Mouse (Mus musculus) heart, postnatal 0 days (tissue): ENCODE results near the gene Pcca. TPM values are rescaled to one million over a fixed set of nuclear protein-coding genes. Genes with fewer than 3 reads are reported as not detected.

ENCODE experiments used
- ATAC-seq: fragments of 200-750 bp; cut with Nextera tagmentation; 2 replicates; pipeline ENCODE4 v1.8.0; 2017; ENCODE audit warnings: low read depth, moderate number of reproducible peaks, moderate library complexity; ENCODE audit not compliant: insufficient read depth
- DNase-seq: peaks from one replicate; pipeline ENCODE4 v3.0.0-alpha.2; 2016; ENCODE audit warnings: low spot score
- H3K27ac ChIP-seq: fragments of 300-500 bp; sonication (generic); 2 replicates; pipeline ENCODE4 v1.5.1; 2014; ENCODE audit warnings: low read depth, mild to moderate bottlenecking
- H3K27me3 ChIP-seq: fragments of 300-500 bp; sonication (generic); 2 replicates; pipeline ENCODE4 v1.6.1; 2014; ENCODE audit warnings: low read length, mixed read lengths; ENCODE audit not compliant: control insufficient read depth, insufficient read depth
- H3K36me3 ChIP-seq: fragments of 300-500 bp; sonication (generic); replicated peaks from 2 replicates; pipeline ENCODE4 v1.6.1; 2014; ENCODE audit warnings: low read length, mixed read lengths; ENCODE audit not compliant: control insufficient read depth, insufficient read depth
- H3K4me1 ChIP-seq: fragments of 300-500 bp; sonication (generic); 2 replicates; pipeline ENCODE4 v1.6.1; 2014; ENCODE audit warnings: antibody characterized with exemption; ENCODE audit not compliant: control insufficient read depth, insufficient read depth
- H3K4me2 ChIP-seq: fragments of 300-500 bp; sonication (generic); 2 replicates; pipeline ENCODE4 v1.6.1; 2014; ENCODE audit warnings: low read depth, mild to moderate bottlenecking, low read length, moderate library complexity
- H3K4me3 ChIP-seq: fragments of 300-500 bp; sonication (generic); 2 replicates; pipeline ENCODE4 v1.5.1; 2014; ENCODE audit warnings: low read depth, low read length
- H3K9ac ChIP-seq: fragments of 300-500 bp; sonication (generic); replicated peaks from 2 replicates; pipeline ENCODE4 v1.6.1; 2014; ENCODE audit warnings: low read depth, low read length, mixed read lengths
- H3K9me3 ChIP-seq: fragments of 300-500 bp; sonication (generic); replicated peaks from 2 replicates; pipeline ENCODE4 v1.6.1; 2016; ENCODE audit warnings: low read length; ENCODE audit not compliant: control insufficient read depth
- CTCF ChIP-seq: IDR thresholded peaks from 2 replicates; pipeline ENCODE4 v1.5.1; 2016; ENCODE audit warnings: antibody characterized with exemption, control low read depth, low read depth
- EP300 ChIP-seq: IDR thresholded peaks from 2 replicates; pipeline ENCODE4 v1.6.1; 2016; ENCODE audit warnings: antibody characterized with exemption, low read depth
- WGBS: fragments of 180-500 bp; shearing (Covaris S2); extraction: QIAGEN DNeasy Blood & Tissue Kit; methylation state at CpG from one replicate; pipeline ENCODE4 v1.1.7; 2014; 5-methylcytosine and 5-hydroxymethylcytosine counted together
- polyA plus RNA-seq: library from polyadenylated mRNA; unstranded; fragments of >200 nt; fragmentation: Nextera tagmentation; extraction: Ambion mirVana; gene quantifications from 2 replicates; pipeline ENCODE4 v1.2.1, GENCODE M21; 2015
- total RNA-seq: library from RNA; depleted of rRNA; stranded (reverse); fragments of >200 nt; gene quantifications from 2 replicates; pipeline ENCODE4 v1.2.3, GENCODE M21; 2014; ENCODE audit warnings: low replicate concordance

Gene Pcca
- total and polyA plus RNA-seq, 2 experiments from 2014 or later = 17.0 to 31.2 TPM

DNA sequence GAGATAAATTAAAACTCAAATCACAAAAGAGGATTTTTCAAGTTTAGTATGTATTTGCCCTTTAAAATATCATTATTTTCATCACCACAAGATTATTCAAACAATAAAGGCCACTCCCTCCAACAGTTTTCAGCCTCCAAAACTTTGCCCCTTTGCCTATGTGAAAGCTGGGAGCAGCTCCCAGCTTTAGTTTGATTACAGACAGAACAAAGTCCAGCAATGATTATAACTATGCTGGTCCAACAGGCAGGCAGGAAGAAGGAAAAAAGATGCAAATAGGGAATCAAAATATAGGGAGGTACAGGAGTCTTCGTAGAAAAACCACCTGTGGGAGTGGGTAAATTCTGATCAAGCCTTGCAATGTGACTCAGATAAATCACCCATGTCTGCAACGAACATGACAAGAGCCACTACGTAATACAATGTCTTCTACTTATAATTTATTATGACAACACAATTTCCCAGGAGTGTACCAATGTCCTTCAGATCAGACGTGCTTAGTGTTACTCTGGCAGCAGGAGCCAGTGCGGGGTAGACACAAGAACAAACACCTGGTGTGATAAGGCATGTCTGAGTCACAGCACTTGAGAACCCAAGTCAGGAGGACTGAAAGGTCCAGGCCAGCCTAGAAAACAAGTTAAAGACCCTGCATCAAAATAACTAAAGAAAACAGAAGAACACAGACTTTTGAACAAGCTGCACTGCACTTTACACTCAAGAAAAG lies 375.4 kb downstream of the Pcca start:
- Histone ChIP-seq H3K4me1 (no peaks in the 10 kb centered on the region; the same call in 1 of the 2 replicates), H3K27ac (no peak overlapping the region), H3K9me3 (no peaks in the 10 kb centered on the region; the same call in 1 of the 2 replicates), H3K9ac (no peak overlapping the region), H3K27me3 (no peaks in the 10 kb centered on the region), H3K4me2 (no peak overlapping the region), H3K4me3 (no peak overlapping the region), H3K36me3 (no peaks in the 10 kb centered on the region; the same call in 1 of the 2 replicates)
- TF ChIP-seq CTCF (no peak), EP300 (no peak)
- 58% methylated on average over 5 of the region's 5 CpGs for WGBS
- no peak for ATAC-seq
- no peak for DNase-seq

DNA sequence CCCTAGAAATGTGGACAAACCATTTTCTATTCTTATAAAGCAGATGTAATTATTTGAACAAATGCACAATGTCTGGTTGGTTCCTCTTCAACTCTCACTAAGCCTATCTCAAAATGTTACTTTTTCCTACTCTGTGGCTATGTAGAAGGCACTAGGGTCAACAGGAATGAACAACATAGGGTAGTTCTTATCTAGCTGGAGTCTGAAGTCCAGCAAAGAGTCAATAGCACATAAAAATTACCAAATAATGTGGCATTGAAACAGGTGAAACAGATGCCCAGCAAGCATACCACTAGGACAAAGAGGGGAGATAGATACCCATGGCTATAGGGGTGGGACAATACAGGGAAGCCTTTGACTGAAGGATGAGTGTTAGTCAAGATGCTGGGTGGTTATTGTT lies 377.1 kb downstream of the Pcca start:
- TF ChIP-seq CTCF (no peak), EP300 (no peak)

DNA sequence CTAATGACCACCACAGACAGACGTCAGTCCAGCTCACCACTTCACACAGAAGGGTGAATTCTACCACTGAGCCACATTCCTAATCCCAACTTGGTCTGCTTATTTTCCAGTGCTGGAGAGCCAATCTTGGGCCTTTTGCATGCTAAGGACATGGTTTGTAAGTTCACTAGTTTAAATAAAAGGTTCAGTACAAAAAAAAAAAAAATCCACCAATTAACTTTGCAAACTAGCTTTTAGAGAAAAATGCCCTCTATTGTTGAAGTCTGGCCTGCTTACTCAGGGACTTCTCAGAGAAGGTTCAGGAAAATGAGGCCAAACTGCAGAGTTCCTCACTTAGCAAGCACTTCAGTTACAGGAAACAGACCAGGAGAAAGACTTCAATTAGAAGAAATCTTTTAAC lies 378.0 kb downstream of the Pcca start:
- Histone ChIP-seq H3K9me3 (no peaks in the 10 kb centered on the region; the same call in 1 of the 2 replicates), H3K4me2 (peak overlapping the region; percentile 79), H3K27me3 (no peaks in the 10 kb centered on the region), H3K4me1 (no peaks in the 10 kb centered on the region; the same call in 1 of the 2 replicates), H3K9ac (peak overlapping the region; percentile 65), H3K36me3 (no peaks in the 10 kb centered on the region; the same call in 1 of the 2 replicates), H3K27ac (no peak overlapping the region), H3K4me3 (peak overlapping the region; percentile 81)
- WGBS = 77% methylated on average over 1 of the region's 1 CpGs
- ATAC-seq (no peak), DNase-seq (no peak)
- no peak for TF ChIP-seq EP300
- TF ChIP-seq CTCF = no peak

More for the DNA sequence above, 377.1 kb downstream of the Pcca start:
- Histone ChIP-seq H3K27me3 (no peaks in the 10 kb centered on the region), H3K27ac (no peak overlapping the region), H3K9me3 (no peaks in the 10 kb centered on the region; the same call in 1 of the 2 replicates), H3K4me2 (no peak overlapping the region), H3K4me1 (no peaks in the 10 kb centered on the region; the same call in 1 of the 2 replicates), H3K9ac (no peak overlapping the region), H3K4me3 (no peak overlapping the region), H3K36me3 (no peaks in the 10 kb centered on the region; the same call in 1 of the 2 replicates)
- ATAC-seq = no peak
- no peak for DNase-seq

DNA sequence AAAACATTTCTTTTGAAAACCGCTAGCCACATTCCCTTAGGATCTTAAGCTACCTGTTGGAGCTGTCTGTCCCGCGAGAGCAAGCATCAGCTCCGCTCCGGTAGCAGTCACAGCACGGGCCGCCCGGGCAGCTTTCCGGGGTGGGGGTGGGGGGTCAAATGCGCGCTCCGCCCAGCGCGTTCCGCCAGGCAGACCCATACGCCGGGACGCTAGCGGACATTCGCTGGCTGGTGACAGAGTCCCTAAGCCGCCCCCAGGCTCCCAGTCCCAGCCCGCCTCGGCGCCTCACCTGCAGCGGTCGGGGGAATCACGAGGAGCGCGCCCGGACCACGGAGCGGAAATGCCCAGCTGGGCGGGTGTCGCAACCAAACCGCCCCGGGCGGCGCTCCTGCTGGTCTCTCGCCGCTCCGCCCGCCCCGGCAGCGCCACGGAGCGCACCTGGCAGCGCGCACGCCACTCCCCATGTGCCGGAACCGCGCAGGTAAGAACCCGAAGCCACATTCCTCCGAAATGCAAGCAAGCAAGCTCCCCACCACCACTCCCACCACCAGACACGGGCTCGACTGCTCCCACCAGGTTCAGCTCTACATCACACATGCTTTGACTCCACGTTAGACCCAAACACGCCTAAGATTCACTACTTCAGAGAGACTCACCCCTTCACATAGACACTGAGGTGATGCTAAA lies 378.8 kb downstream of the Pcca start:
- TF ChIP-seq CTCF (no peak), EP300 (no peak)
- Histone ChIP-seq H3K4me3 (peak overlapping the region; percentile 81), H3K36me3 (no peaks in the 10 kb centered on the region; the same call in 1 of the 2 replicates), H3K27me3 (no peaks in the 10 kb centered on the region), H3K27ac (peak overlapping the region; percentile 51; the same call in 1 of the 2 replicates), H3K4me1 (no peaks in the 10 kb centered on the region; the same call in 1 of the 2 replicates), H3K4me2 (peak overlapping the region; percentile 79), H3K9me3 (no peaks in the 10 kb centered on the region; the same call in 1 of the 2 replicates), H3K9ac (peak overlapping the region; percentile 65)
- WGBS = under 1% methylated on average over 56 of the region's 58 CpGs
- DNase-seq (peak; percentile 66), ATAC-seq (peak; percentile 87)

DNA sequence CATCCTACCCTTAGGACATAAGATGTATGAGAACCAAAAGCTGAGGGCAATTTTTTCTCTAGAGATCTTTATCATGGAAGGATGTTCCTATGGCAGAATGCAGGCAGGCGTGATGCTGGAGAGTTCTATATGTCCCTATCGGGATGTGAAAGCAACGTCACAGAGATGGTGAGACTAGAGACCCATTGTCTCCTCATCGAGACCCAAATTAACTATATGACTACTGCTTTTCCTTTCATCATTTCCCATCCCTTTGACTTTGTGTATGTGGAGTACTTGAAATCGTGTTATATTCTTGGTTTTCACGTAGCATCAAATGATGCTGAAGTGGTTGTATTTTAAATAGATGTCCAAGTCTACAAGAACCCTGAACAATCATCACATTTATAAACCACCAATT lies 379.5 kb downstream of the Pcca start, which contains the start of gene Ggact:
TSS of gene Ggact (minus strand) at position 101 of the 400 bp plus-strand sequence.
- DNase-seq = no peak
- peak within 1 kb of the TSS; percentile 51; the same call in 1 of the 2 replicates for H3K27ac ChIP-seq
- H3K36me3 ChIP-seq = no peaks in the 10 kb centered on the region
- TF ChIP-seq CTCF (no peak), EP300 (no peak)
- H3K9me3 ChIP-seq = no peaks in the 10 kb centered on the region
- H3K4me1 ChIP-seq = no peaks in the 10 kb centered on the region; the same call in 1 of the 2 replicates
- no peak for ATAC-seq
- peak within 1 kb of the TSS; percentile 79 for H3K4me2 ChIP-seq
- 75% methylated on average over 6 of the region's 6 CpGs for WGBS
- H3K9ac ChIP-seq = peak within 1 kb of the TSS; percentile 65
- H3K27me3 ChIP-seq = no peaks in the 10 kb centered on the region
- H3K4me3 ChIP-seq = peak within 1 kb of the TSS; percentile 81
